Mouse (Mus musculus) naive thymus-derived CD4-positive, alpha-beta T cell, adult 2 months (primary cell): ENCODE measurements around the gene Wdr41.

Experiments used
- DNase-seq: peaks from one replicate; pipeline ENCODE4 v3.0.0-alpha.2; 2011; ENCODE audit warnings: low read depth

Gene Wdr41

DNA sequence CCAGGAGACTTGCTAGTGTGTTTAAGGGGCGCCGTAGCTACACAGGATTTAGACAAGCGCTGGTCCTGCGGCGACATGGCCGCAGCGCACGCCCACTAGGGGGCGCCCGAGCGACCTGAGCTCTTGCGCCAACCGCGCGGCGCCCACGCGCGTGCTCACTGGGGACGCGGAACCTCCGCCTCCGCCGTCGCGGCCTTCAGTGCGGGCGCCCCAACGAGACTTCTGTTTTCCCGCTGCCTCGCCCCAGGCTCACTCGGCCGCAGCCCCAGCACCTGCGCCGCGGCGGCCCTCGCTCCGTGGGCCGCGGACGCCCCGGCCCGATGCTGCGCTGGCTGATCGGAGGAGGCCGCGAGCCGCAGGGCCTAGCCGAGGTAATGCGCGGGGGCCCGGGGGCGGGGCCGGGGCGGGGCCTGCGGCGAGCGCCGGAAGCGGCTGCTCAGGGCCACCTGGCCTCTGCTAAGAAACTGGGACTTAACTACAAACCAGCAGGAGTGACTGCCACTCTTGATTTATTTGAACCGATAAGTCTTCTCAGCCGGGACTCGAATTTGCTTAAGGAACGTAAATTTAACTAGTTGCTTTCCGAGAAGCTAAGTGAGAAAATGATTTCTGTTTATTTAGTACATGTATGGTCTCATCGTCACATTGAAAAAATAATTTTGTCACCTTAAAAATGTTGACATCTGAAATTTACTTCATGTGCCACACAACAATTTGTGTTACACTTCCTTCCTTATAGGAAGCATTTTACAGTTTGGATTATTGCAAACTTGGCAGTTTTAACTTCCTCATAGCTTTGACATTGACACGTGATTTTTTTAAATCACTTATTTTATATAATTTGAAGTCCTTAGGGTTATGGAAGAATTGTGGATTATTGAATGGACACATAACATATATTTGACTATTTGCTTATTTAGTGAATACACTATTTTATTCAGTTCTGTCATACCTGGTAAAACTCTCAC is at the start of gene Wdr41:
Gene Wdr41, plus strand, starts transcription at position 126 of the 968 bp plus-strand sequence.
- DNase-seq = peak; percentile 97

DNA sequence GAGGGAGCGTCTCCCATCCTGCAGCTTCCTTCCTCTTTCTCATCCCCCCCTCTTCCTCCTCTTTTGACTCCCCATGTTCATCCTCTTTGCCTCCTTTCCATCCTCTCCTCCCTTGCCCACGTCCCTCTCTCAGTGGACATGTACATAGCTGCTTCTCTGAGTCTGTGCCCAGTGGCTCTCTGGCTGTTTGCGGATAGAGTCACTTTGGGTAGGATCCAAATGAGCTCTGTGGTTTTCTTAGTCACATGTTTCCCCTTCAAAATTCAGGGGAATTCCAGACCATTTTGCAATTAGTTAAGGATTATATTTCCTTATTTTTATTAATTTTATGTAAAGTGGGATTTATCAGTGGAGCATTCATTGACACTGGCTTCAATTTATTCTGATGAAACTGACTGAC is 48.1 kb upstream of the Wdr41 start:
- DNase-seq = no peak

DNA sequence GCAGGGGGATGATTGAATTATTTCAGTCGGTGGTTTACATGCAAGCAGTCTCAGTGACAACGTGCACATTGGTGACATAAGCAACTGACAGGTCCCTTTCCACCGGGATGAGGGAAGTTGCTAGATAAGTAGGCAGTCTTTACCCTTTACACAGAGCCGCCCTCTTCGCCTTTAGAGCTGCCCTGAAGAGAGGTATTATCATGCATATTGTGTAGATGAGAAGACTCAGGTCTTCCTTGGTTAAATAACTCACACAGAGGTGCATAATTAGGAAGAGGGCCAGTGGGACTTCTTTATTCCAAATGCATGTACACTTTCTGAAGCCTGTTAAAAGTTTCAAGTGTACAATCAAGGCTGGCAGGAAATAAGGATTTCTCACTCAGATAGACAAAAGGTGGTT is 37.7 kb upstream of the Wdr41 start:
- no peak for DNase-seq

DNA sequence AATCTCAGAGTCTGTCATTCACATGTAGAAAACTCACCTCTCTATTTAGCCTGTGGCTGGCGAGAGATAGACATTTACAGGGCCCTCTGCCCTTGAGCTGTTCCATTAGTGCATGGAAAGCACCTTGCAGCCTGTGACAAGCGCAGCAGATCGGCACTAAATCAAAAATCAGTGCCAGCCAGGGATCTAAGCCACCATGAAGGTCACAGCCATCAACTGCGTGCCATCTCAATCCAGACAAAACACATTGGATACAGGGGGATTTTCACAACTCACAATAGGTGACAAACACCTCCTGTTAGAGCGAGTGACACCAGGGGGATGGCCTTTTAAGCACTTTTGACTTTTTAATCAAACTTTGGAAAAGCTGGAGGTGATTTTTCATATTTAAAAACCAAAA is 36.0 kb upstream of the Wdr41 start:
- no peak for DNase-seq

DNA sequence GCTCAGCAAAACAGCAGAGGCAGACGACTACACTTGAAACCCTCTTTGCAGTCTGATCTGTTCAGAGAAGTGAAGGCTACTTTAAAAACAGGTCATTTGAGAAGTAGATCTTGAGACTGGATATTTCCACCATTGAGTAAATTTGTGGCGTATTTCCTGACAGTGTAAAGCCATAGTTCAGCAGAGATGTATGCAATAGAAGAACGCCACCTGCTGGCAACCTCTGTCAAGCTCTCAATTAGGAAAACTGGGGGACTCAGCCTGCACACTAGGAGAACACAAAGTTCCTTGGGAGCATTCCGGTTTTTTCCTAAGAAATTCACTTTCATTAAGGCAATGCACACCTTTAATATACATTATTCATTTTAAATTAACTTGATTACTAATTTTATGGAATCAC is 34.9 kb upstream of the Wdr41 start:
- peak; percentile 47 for DNase-seq

DNA sequence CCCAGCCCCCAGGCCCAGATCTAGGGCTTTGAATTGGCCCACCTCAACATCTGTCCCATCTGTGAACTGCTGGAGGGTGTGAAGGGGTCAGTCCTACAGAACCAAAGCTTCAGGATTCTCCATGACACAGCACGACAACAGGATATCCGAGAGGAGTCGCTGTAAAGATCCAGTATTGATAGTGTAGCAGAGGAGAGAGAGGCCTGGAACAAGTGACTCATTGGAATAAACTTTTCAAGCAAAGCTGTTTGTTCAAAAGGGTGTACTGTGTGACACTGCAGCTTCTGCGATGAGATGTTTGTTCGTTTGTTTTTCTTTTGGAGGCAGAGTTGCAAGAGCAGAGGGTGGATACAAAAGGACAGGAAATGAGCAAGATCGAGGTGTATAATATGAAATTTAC is 20.2 kb upstream of the Wdr41 start:
- no peak for DNase-seq

DNA sequence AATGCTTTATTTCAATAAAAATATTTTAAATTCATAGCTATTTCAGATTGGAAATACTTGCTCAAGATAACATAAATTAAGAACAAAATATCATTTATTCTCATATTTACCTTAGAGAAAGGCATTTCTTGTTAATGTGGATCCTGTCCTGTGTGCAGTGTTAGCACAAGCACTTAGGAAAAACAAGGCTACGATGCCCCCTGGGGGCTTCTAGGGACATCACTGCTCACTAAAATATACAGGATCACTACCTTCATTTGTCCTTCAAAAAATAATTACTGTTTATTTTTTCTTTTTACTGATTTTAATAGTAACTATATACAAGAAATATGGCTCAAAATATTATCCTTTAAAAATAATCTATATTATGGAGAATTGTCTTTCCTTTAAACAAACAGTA is 18.2 kb upstream of the Wdr41 start:
- no peak for DNase-seq

DNA sequence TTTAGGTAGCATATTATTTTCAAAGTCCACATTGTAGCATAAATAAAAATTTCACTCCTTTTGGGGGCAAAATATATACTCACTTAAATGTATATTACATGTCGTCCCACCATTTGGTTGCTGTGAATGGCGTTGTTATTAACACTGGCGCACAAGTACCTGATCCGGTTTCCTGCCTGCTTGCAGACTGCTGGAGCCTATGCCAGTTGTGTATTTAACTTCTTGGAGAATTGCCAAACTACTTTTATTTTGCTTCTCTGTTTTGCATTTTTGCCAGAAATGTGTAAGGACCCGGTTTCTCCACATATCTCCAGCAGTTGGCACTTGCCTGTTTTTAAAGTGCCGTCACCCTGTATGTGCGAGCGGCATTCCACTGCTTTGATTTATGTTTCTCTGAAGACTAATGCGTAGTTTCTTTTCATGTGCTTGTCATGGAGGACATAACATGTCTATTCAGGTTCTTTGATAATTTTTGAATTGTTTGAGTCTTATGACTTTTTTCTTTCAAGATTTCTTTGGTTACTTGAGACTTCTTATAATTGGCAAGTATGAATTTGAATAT is 6.1 kb upstream of the Wdr41 start:
- no peak for DNase-seq

DNA sequence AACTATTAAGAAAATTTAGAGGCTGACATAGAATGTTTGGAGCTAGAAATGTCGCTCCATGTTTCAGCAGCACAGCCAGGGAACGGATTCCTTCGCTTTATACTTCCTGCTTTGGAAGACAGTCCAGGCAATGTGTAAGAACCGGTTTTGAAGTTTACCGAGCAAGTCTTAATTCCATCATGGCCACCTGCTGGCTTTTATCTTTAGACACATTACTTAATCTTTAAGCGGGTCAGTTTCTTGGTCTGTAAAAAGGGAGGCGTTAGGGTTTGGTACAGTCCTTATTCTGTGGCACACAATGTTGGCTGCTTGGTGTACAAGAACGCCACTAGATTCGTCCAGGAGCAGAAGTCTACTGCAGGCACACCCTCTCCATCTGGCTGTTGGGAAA is 321 bp upstream of the Wdr41 start:
- DNase-seq = no peak

DNA sequence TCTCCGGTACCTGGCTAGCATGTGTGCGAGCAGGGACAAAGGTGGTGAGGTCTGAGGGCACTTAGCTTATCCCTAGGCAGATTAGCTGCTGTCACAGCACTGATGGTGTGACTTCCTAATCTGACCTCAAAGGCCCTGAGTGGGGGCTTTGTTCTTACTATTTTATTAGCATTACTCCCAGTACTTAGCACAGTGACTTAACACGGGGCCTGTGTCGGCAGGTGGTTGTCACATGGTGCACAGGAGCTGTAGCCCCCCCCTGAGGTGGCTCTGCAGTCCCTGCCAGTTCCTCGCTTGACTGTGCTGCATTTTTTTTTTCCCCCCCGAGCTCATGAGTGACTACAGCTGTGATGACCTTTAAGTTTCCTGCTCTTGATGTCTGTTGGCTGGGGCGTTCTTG is 2.9 kb downstream of the Wdr41 start:
- no peak for DNase-seq

DNA sequence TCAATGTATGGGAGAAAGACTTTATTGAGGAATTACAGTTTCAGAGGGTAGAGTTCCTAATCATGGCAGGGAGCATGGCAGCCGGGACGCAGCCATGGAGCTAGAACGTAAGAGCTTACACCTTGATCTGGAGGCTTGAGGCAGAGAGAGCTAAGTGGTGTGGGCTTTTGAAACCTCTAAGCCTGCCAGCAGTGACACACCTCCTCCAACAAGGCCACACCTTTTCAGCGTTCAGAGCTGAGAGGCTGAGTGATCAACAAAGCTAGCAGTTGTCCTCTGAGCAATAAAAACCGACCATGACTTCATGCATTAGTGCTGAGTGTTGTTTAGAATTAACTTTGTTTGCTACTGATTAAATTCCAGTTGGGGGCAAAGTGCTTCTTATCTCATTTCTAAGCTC is 14.4 kb downstream of the Wdr41 start:
- no peak for DNase-seq

DNA sequence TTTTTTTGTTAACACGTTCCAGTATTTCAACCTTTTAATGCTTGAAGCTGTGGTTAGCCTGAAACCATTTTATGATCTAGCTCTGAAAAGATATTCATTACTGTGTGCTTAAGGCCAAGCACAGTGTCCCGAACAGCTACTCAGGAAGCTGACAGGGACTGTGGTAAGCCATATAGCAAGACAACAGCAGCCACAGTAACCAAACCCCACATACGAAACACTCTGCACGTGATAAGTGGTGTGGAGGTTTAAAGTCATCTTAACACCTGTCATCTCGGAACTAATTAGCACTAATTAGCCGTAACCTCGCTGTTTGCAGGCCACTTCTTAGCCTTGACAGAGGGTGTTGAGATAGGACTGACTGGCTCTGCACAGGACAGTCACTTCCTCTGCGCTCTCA is 31.1 kb downstream of the Wdr41 start:
- no peak for DNase-seq

DNA sequence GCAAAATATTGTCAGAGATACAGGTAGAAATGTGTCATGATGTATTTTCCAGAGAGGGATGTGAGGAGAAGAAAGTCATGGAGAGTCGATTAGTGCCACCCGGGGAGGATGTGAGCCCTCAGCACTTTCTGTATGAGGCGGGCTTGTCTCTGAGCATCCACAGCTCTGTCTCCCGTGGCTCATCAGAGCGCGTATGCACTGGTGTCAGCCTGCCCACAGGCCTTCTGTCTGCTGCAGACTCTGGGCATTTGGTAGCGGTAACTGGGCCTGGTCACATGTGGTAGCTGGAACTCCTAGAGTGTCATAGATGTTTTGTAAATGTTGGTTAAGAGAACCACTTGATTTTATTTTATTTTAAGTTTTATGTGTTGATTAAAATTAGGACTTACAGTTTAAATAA is 33.1 kb downstream of the Wdr41 start:
- DNase-seq = no peak

DNA sequence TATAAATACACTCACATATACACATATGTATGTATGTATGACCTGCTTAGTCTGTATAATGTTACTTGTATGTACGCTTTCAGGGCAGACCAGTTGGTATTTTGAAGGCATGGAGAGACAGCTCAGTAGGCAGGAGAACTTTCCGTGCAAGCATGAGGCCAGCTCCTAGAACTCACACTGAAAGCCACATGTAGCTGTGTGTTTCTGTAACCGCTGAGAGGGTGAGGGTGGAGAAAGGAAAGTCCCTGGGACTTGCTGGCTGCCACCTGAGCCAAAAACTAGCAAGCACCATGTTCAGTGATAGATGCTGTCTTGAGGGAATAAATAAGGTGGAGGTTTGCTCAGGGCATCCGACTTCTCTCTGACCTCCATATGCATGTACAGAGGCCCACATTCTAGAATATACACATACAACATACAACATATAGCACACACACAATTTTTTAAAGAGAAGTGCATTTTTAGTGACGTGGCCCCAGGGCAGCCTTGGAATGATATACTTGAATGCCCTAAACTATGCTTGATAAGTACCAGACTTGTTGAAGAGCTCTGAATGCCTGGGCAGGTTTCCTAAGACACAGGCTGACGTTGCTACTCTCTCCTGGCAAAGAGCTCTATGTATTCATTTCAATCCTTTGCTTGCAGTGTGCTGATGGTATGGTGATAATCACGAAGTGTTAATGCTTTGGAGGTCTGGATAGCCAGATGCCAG is 35.6 kb downstream of the Wdr41 start:
- no peak for DNase-seq

DNA sequence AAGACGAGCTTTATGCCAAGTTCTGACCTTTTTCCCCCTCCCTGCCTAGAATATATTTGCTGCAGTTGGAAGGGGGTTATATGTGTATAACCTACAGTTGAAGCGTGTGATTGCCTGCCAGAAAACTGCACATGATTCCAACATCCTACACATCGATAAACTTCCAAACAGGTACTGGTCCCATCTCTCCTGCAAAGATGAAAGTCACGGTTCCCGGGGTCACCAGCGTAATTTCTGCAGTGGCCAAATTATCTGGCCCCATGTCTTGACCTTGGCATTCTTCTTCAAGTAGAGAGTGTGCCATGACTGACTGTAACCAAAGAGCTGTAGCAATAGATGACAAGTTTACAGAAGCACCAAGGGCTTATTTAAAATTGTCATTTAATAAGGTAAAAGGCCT is 41.1 kb downstream of the Wdr41 start:
- no peak for DNase-seq

DNA sequence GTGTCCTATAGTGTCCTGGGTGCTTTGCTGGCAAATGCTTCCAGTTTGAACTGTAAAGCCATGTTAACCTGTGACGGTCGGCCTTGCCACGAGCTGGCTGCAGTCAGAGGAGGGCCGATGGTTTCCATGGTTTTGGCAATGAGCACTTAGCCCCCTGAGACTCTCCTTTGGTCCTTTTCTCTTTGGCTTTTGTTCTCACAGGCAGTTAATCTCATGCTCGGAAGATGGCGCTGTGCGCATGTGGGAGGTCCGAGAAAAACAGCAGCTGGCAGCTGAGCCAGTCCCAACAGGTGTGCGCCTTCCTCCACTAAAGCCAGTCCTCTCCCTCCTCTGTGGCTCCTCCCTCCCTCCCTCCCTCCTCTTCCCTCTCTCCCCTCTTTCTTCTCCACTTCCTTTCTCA is 41.8 kb downstream of the Wdr41 start:
- DNase-seq = peak; percentile 23

DNA sequence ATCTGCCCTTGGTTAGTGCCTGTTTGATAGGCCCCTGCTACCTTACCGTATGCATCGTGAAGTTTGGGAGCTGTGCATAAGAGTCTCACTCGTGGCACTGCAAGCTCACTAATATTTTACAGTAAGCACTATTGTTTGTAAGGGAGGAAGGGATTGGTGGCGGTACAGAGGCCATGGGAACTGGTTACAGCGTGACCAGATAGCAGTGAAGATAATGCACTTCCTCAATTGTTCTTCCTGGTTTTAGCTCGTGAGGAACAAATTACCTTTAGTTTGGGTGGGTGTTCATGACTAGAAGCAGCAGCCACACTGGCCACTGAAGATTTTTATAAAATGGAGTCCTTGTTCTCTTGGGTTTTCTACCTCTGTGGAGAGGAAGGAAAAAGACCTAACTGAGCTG is 43.2 kb downstream of the Wdr41 start:
- DNase-seq = no peak

DNA sequence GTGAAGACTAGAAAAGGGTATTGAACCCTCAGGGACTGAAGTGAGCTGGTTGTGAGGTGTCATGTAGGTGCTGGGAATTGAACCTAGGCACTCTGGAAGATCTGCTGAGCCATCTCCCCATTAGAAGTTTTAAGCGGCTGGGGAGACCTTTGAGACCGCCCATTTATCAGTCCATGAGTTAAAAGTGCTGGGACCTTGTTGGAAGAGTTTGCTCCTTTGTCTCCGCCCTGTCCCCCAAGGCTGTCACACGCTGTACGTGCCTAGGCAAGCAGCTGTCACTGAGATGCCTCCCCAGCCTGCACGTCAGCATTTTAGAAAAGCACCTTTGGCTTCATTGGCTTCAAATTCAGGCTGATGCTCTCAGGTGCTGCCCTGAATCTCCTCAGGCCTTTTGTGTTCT is 44.1 kb downstream of the Wdr41 start:
- no peak for DNase-seq

DNA sequence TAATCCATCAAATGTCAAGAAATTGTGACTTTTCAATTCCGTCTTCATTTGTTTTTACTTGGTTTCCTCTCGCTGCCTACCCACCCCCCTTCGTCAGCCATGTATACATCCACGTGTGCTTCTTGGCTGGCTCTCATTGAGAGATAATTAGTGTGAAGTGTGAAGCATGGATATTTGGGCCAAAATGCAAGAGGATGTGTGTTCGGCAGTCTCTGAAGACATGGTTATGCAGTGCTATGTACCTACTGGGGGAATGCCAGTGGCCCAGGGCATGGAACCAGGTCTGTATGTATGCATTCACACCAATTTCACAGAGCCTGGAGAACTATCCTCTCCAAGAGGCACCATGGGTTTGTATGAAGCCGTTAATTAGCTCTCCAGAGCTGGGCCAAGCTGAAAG is 54.7 kb downstream of the Wdr41 start:
- no peak for DNase-seq

DNA sequence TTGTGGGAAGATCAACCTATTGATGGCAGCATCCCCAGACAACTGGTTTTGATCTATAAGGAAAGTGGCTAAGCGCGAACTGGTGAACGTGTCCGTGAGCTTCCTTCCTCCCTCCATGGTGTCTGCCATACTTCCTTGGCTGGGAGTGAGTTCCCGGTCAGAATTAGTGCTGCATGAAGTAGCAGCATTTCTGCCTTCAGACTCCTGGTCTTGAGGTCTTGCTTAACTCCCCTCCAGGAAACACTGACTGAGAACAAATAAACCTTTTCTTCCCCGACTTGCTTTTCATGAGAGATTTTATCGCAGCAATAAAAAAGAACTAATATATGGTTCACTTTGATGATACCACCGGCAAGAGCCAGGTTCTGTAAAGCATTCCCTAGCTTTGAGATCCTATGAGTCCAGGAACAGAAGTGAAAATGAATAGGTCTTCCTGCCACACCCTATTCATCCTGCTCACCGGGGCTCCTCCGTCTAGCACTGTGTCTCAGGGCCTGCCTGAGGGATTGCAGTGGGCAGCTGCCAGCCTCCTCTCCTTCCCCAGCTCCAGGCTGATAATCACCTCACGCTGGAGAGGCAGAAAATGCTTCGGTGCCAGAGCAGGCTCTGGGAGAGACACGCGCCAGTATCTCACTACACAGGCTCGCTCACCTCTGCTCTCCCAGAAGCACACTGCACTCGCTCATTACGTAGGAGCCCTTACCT is 56.1 kb downstream of the Wdr41 start:
- DNase-seq = no peak

DNA sequence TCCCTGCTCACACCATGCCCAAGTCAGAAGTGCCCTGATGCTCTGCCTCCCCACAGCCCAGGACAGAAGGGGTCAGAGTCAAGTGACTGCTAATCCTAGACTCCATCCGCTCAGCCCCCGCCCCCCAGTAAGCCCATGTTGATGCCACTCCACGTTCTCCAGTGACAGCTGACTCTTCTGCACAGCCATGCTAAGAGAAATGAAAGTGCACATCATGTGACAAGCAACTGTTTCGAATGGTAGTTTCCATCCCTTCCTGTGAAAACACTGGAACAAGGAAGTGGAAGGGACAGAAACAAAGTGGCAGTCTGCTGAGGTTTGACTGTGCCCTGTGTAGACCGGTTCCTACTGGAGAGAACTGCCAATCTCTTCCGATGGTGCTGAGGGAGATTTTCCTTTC is 56.8 kb downstream of the Wdr41 start:
- no peak for DNase-seq

DNA sequence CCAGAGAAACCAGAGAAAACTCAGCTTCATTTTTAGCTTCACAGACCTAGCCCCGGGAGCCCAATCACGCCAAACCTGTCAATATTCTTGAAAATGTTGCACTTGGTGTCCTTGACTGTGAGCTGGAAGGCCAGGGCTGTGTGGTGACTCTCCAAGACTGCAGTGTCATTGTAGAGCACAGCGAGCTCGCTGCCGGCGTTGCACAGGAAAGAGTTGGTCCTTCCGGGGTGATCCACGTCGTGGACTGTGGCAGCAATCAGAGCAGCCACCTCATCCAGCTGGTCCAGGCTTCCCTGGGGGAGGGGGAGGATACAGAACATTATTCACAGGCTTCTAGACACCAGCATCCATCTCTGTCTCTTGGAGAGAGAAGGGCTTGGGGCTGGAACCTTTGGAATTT is 58.0 kb downstream of the Wdr41 start:
- no peak for DNase-seq

DNA sequence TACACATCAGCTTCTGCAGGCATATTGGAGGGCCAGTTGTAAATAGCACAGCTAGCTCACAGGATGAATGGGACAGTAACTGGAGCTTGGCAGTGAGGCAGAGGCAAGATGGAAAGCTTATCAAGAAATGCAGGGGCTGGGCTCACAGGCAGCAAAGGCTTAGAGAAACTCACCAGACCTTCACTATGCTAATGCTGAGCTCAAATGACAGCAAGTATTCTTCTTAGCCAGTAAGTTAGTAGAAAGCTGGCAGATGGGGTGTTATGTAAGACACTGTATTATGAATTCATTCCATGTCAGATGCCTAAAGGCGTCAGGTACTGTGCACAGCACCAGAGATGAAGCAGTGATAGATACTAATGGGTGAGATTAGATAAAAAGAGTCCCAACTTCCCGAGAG is 58.6 kb downstream of the Wdr41 start:
- no peak for DNase-seq
